Mouse (Mus musculus) testis, adult 2 months (tissue): ENCODE measurements at regions not wholly inside any gene's neighbourhood (a gene's known extent, or its start where the extent isn't known, plus 50 kb on each side); places are given as distances from the start of the nearest gene placed in this dataset.

Source experiments
- CTCF ChIP-seq: fragments of 200-500 bp; IDR thresholded peaks from 2 replicates; pipeline ENCODE4 v1.5.1; 2012; ENCODE audit warnings: low read depth, mild to moderate bottlenecking, inconsistent platforms, low read length, moderate library complexity; ENCODE audit not compliant: control insufficient read depth, insufficient read depth, insufficient replicate concordance
- POLR2A ChIP-seq: fragments of 200-500 bp; IDR thresholded peaks from 2 replicates; pipeline ENCODE4 v1.6.1; 2012; ENCODE audit warnings: low read depth, mild to moderate bottlenecking, inconsistent platforms, low read length, moderate library complexity; ENCODE audit not compliant: control insufficient read depth

GRCm38 (mm10) chr17:72691630-72692029 lies 87.2 kb upstream of the Alk start:
- TF ChIP-seq POLR2A (no peak), CTCF (no peak)
